Mouse (Mus musculus) midbrain, embryonic 14.5 days (tissue): ENCODE data around the gene Eef1akmt1. TPM values are rescaled to one million over a fixed set of nuclear protein-coding genes. Genes with fewer than 3 reads are reported as not detected.

Experiments used
- ATAC-seq: fragments of 200-750 bp; cut with Nextera tagmentation; 2 replicates; pipeline ENCODE4 v1.8.0; 2017; ENCODE audit warnings: moderate number of reproducible peaks, moderate library complexity; ENCODE audit not compliant: low FRiP score, low TSS enrichment
- DNase-seq: peaks from one replicate; pipeline ENCODE4 v3.0.0-alpha.2; 2015
- H3K27ac ChIP-seq: fragments of 300-500 bp; sonication (generic); replicated peaks from 2 replicates; pipeline ENCODE4 v1.5.1; 2014; ENCODE audit warnings: mild to moderate bottlenecking, low read depth, low read length, moderate library complexity
- H3K27me3 ChIP-seq: fragments of 300-500 bp; sonication (generic); 2 replicates; pipeline ENCODE4 v1.6.1; 2014; ENCODE audit warnings: low read length, control low read depth, mixed read lengths; ENCODE audit not compliant: control insufficient read depth, insufficient read depth
- H3K36me3 ChIP-seq: fragments of 300-500 bp; sonication (generic); 2 replicates; pipeline ENCODE4 v1.6.1; 2014; ENCODE audit warnings: low read length, control low read depth; ENCODE audit not compliant: control insufficient read depth, insufficient read depth
- H3K4me1 ChIP-seq: fragments of 300-500 bp; sonication (generic); 2 replicates; pipeline ENCODE4 v1.6.1; 2014; ENCODE audit warnings: mild to moderate bottlenecking, antibody characterized with exemption, low read length, control low read depth; ENCODE audit not compliant: control insufficient read depth, insufficient read depth
- H3K4me2 ChIP-seq: fragments of 300-500 bp; sonication (generic); 2 replicates; pipeline ENCODE4 v1.6.1; 2014; ENCODE audit warnings: mild to moderate bottlenecking, low read length, moderate library complexity
- H3K4me3 ChIP-seq: fragments of 300-500 bp; sonication (generic); replicated peaks from 2 replicates; pipeline ENCODE4 v1.5.1; 2014; ENCODE audit warnings: low read depth, low read length
- H3K9ac ChIP-seq: fragments of 300-500 bp; sonication (generic); replicated peaks from 2 replicates; pipeline ENCODE4 v1.6.1; 2014; ENCODE audit warnings: mild to moderate bottlenecking, low read length, moderate library complexity
- H3K9me3 ChIP-seq: fragments of 300-500 bp; sonication (generic); 2 replicates; pipeline ENCODE4 v1.6.1; 2016; ENCODE audit warnings: low read length, control low read depth, mixed read lengths; ENCODE audit not compliant: control insufficient read depth
- WGBS: fragments of 180-500 bp; shearing (Covaris S2); extraction: QIAGEN DNeasy Blood & Tissue Kit; methylation state at CpG from one replicate; pipeline ENCODE4 v1.1.7; 2014; 5-methylcytosine and 5-hydroxymethylcytosine counted together
- polyA plus RNA-seq: library from polyadenylated mRNA; unstranded; fragments of >200 nt; fragmentation: Nextera tagmentation; extraction: Ambion mirVana; gene quantifications from 2 replicates; pipeline ENCODE4 v1.2.1, GENCODE M21; 2014

The Eef1akmt1 gene
- polyA plus RNA-seq, result 101 and 104 TPM in 2 replicates

- H3K36me3 ChIP-seq, result no peaks in the 10 kb centered on the region
- peak within 1 kb of the TSS; percentile 65 for H3K4me2 ChIP-seq
- ATAC-seq (peak; percentile 99), DNase-seq (peak; percentile 98)
- no peaks in the 10 kb centered on the region for H3K9me3 ChIP-seq
- H3K9ac ChIP-seq, result peak within 1 kb of the TSS; percentile 78
- peaks cover 6% of the 10 kb centered on the region for H3K4me1 ChIP-seq
- peak within 1 kb of the TSS; percentile 47; the same call in 1 of the 2 replicates for H3K27ac ChIP-seq
- no peaks in the 10 kb centered on the region for H3K27me3 ChIP-seq
- H3K4me3 ChIP-seq, result peak within 1 kb of the TSS; percentile 66
- WGBS, result 10% methylated on average over 35 of the region's 35 CpGs
These were observed at the start of gene Eef1akmt1 for GRCm38 (mm10) chr14:57571155-57572133. TSS of gene Eef1akmt1 (minus strand) at chr14:57571612.

- DNase-seq, result peak; percentile 34
- no peaks in the 10 kb centered on the region for H3K9me3 ChIP-seq
- no peak for ATAC-seq
- H3K4me1 ChIP-seq, result no peaks in the 10 kb centered on the region
- no peak overlapping the region for H3K4me2 ChIP-seq
- H3K27ac ChIP-seq, result no peak overlapping the region
- H3K27me3 ChIP-seq, result no peaks in the 10 kb centered on the region
- no peak overlapping the region for H3K4me3 ChIP-seq
- WGBS, result 56% methylated on average over 4 of the region's 4 CpGs
- H3K36me3 ChIP-seq, result peaks cover 11% of the 10 kb centered on the region
- no peak overlapping the region for H3K9ac ChIP-seq
These were observed 49.3 kb upstream of the Eef1akmt1 start for GRCm38 (mm10) chr14:57620598-57621236.

GRCm38 (mm10) chr14:57619487-57619886 is 48.1 kb upstream of the Eef1akmt1 start:
- 49% methylated on average over 2 of the region's 2 CpGs for WGBS
- no peak overlapping the region for H3K4me2 ChIP-seq
- peaks cover 11% of the 10 kb centered on the region for H3K36me3 ChIP-seq
- H3K27me3 ChIP-seq, result no peaks in the 10 kb centered on the region
- H3K9ac ChIP-seq, result no peak overlapping the region
- no peak overlapping the region for H3K27ac ChIP-seq
- ATAC-seq (no peak), DNase-seq (peak; percentile 79)
- no peaks in the 10 kb centered on the region for H3K4me1 ChIP-seq
- no peaks in the 10 kb centered on the region for H3K9me3 ChIP-seq
- no peak overlapping the region for H3K4me3 ChIP-seq

- WGBS, result 100% methylated on average over 1 of the region's 1 CpGs
- no peak overlapping the region for H3K4me3 ChIP-seq
- DNase-seq (no peak), ATAC-seq (no peak)
- no peak overlapping the region for H3K4me2 ChIP-seq
- no peak overlapping the region; the same call in 1 of the 2 replicates for H3K9ac ChIP-seq
- H3K27me3 ChIP-seq, result no peaks in the 10 kb centered on the region
- H3K36me3 ChIP-seq, result 0 out of 2 replicates have a peak, but pooled peaks cover 1% of the 10 kb centered on the region
- no peaks in the 10 kb centered on the region for H3K9me3 ChIP-seq
- no peak overlapping the region for H3K27ac ChIP-seq
- H3K4me1 ChIP-seq, result no peaks in the 10 kb centered on the region
These were observed 46.3 kb upstream of the Eef1akmt1 start for GRCm38 (mm10) chr14:57617675-57618074.

- H3K4me1 ChIP-seq, result no peaks in the 10 kb centered on the region
- H3K36me3 ChIP-seq, result no peaks in the 10 kb centered on the region
- ATAC-seq, result no peak
- no peak overlapping the region for H3K4me2 ChIP-seq
- no peaks in the 10 kb centered on the region for H3K27me3 ChIP-seq
- H3K4me3 ChIP-seq, result no peak overlapping the region
- WGBS, result 82% methylated on average over 6 of the region's 6 CpGs
- H3K9me3 ChIP-seq, result no peaks in the 10 kb centered on the region
- H3K9ac ChIP-seq, result no peak overlapping the region
- DNase-seq, result no peak
- H3K27ac ChIP-seq, result no peak overlapping the region
These were observed 45.0 kb upstream of the Eef1akmt1 start for GRCm38 (mm10) chr14:57616339-57616965.

- ATAC-seq (no peak), DNase-seq (no peak)
- H3K9me3 ChIP-seq, result no peaks in the 10 kb centered on the region
- no peak overlapping the region for H3K27ac ChIP-seq
- H3K4me1 ChIP-seq, result no peaks in the 10 kb centered on the region
- H3K4me2 ChIP-seq, result no peak overlapping the region
- H3K4me3 ChIP-seq, result no peak overlapping the region
- no peaks in the 10 kb centered on the region for H3K36me3 ChIP-seq
- WGBS, result 85% methylated on average over 6 of the region's 6 CpGs
- H3K9ac ChIP-seq, result no peak overlapping the region
- H3K27me3 ChIP-seq, result no peaks in the 10 kb centered on the region
These were observed 44.4 kb upstream of the Eef1akmt1 start for GRCm38 (mm10) chr14:57615828-57616227.

- ATAC-seq, result no peak
- H3K27me3 ChIP-seq, result no peaks in the 10 kb centered on the region
- no peaks in the 10 kb centered on the region for H3K9me3 ChIP-seq
- no peak overlapping the region for H3K4me3 ChIP-seq
- 62% methylated on average over 2 of the region's 2 CpGs for WGBS
- H3K36me3 ChIP-seq, result no peaks in the 10 kb centered on the region
- DNase-seq, result no peak
- H3K4me1 ChIP-seq, result peaks cover 9% of the 10 kb centered on the region; the same call in 1 of the 2 replicates
- no peak overlapping the region for H3K9ac ChIP-seq
- H3K27ac ChIP-seq, result no peak overlapping the region
- H3K4me2 ChIP-seq, result no peak overlapping the region
These were observed 39.6 kb upstream of the Eef1akmt1 start for GRCm38 (mm10) chr14:57611034-57611433.

GRCm38 (mm10) chr14:57609816-57610329 is 38.5 kb upstream of the Eef1akmt1 start:
- H3K4me3 ChIP-seq, result no peak overlapping the region
- H3K4me2 ChIP-seq, result no peak overlapping the region
- no peak overlapping the region for H3K27ac ChIP-seq
- WGBS, result 85% methylated on average over 4 of the region's 4 CpGs
- H3K4me1 ChIP-seq, result peaks cover 9% of the 10 kb centered on the region; the same call in 1 of the 2 replicates
- no peak for DNase-seq
- no peaks in the 10 kb centered on the region for H3K27me3 ChIP-seq
- H3K36me3 ChIP-seq, result 0 out of 2 replicates have a peak, but pooled peaks cover 2% of the 10 kb centered on the region
- H3K9me3 ChIP-seq, result no peaks in the 10 kb centered on the region
- H3K9ac ChIP-seq, result no peak overlapping the region
- ATAC-seq, result no peak
